Mouse (Mus musculus) naive thymus-derived CD4-positive, alpha-beta T cell, adult 2 months (primary cell): Measurements from ENCODE around the gene Ostm1.

ENCODE experiments used
- DNase-seq: peaks from one replicate; pipeline ENCODE4 v3.0.0-alpha.2; 2011; ENCODE audit warnings: low read depth

Gene Ostm1

GRCm38 (mm10) chr10:42583902-42584435 lies 347 bp downstream of the Ostm1 start:
- DNase-seq: no peak

- DNase-seq: no peak
These were observed 888 bp downstream of the Ostm1 start for GRCm38 (mm10) chr10:42584436-42584983.

GRCm38 (mm10) chr10:42585156-42585555 lies 1.5 kb downstream of the Ostm1 start:
- no peak for DNase-seq

- DNase-seq: no peak
These were observed 2.1 kb downstream of the Ostm1 start for GRCm38 (mm10) chr10:42585596-42586305.

- no peak for DNase-seq
These were observed 4.5 kb downstream of the Ostm1 start for GRCm38 (mm10) chr10:42587961-42588750.

- DNase-seq: no peak
These were observed 5.9 kb downstream of the Ostm1 start for GRCm38 (mm10) chr10:42589505-42589904.

GRCm38 (mm10) chr10:42590261-42591184 lies 6.9 kb downstream of the Ostm1 start:
- DNase-seq: no peak

- no peak for DNase-seq
These were observed 7.8 kb downstream of the Ostm1 start for GRCm38 (mm10) chr10:42591185-42591992.

- no peak for DNase-seq
These were observed 8.5 kb downstream of the Ostm1 start for GRCm38 (mm10) chr10:42591993-42592686.

GRCm38 (mm10) chr10:42593201-42593600 lies 9.6 kb downstream of the Ostm1 start:
- DNase-seq: no peak

- no peak for DNase-seq
These were observed 15.0 kb downstream of the Ostm1 start for GRCm38 (mm10) chr10:42598615-42599014.

- peak; percentile 19 for DNase-seq
These were observed 17.9 kb downstream of the Ostm1 start for GRCm38 (mm10) chr10:42601556-42601955.

- peak; percentile 34 for DNase-seq
These were observed 21.3 kb downstream of the Ostm1 start for GRCm38 (mm10) chr10:42604874-42605273.

- DNase-seq: no peak
These were observed 23.1 kb downstream of the Ostm1 start for GRCm38 (mm10) chr10:42606757-42607156.

GRCm38 (mm10) chr10:42613075-42613474 lies 29.5 kb downstream of the Ostm1 start:
- no peak for DNase-seq

GRCm38 (mm10) chr10:42613639-42614381 lies 30.2 kb downstream of the Ostm1 start:
- no peak for DNase-seq

- no peak for DNase-seq
These were observed 31.1 kb downstream of the Ostm1 start for GRCm38 (mm10) chr10:42614766-42615165.

GRCm38 (mm10) chr10:42618291-42618690 lies 34.7 kb downstream of the Ostm1 start:
- no peak for DNase-seq

GRCm38 (mm10) chr10:42625907-42626306 lies 42.3 kb downstream of the Ostm1 start:
- DNase-seq: no peak
